Mouse (Mus musculus) layer of hippocampus, adult 8-10 months (tissue): Measurements from ENCODE around the gene 1700125H20Rik. TPM values are rescaled to one million over a fixed set of nuclear protein-coding genes. Genes with fewer than 3 reads are reported as not detected.

Source experiments
- DNase-seq, 2 experiments: peaks; one replicate each; pipeline ENCODE4 v3.0.0; 2022; ENCODE audit warnings: low spot score in 2 of 2
- total RNA-seq, 4 experiments: library from RNA; stranded (reverse); gene quantifications; 2 replicates each; pipeline ENCODE4 v1.2.4; 2022

The 1700125H20Rik gene
- total RNA-seq, 4 experiments from 2014 or later: 0.50 to 0.68 TPM; not detected in 2

DNA sequence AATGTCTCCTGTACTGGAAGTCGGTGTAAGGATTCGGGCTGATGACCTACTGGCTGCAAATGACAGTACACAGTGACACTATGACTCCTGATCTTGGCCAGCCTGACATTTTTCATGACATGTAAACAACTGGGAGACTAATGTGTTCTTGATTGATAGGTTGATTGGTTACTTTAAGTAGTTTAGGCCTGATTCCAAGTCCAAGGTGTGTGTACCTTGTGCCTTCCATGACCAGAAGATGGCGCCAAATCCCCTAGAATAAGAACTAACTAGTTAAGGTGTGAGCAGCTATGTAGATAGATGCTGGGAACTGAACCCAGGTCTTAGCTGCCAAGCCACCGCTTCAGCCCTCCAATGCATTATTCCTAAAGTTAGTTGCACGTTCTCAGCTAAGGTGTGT is 13.9 kb downstream of the 1700125H20Rik start:
- DNase-seq: peak in 1 of 2 experiments; percentile 13

DNA sequence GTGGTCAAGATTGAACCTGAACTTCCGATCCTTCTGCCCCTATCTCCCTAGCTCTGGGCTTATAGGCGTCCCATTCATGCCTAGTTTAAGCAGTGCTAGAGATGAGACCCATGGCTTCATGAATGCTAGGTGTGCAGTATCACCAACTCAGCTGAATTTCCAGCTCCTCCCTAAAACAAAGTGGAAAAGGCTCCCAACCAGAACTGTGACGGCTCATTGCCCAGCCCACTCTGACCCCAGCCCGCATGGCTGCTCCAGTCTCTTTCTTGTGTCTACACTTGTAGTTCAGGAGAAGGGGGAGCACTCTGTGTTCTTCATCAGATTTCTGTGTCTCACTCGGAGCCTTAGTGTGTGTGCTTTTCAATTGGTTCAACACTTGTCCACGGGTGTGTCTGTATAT is 14.6 kb downstream of the 1700125H20Rik start:
- no peak for DNase-seq

DNA sequence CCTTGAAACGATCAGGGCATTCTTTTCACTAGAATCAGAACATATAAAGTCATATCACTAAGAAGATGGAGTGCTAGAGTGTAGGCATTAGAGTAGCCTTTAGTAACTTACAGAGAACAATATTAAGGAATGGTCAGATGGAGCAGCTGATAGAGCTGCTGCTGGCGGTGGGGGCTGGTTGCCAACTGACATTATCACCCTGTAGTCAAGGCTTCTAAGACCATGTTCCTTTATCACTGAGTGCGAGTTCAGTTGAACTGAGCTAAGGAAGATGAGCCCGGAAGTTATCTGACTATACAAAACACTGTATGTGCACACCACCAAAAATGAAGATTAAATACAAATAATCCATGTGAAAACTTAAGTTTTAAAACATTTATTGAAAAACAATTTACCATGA is 18.9 kb downstream of the 1700125H20Rik start:
- DNase-seq: no peak

DNA sequence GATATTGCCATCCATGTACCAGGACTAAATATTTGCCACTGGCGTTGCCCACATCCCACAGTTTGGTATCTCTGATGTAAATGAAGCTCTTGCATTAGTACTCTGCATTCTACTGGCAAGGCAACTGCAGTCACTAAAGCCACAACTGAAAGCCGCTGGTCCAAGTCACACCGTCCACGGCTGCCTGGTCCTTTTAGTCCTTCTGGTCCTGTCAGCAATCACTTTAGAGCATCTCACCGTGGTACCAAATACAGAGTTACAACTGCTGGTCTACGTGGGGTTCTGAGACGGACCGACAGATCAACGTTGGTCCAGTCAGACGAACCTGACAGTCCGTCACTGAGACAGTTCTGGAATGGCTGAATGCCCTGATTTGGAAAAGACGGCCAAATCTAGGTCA is 20.5 kb downstream of the 1700125H20Rik start:
- DNase-seq: no peak

DNA sequence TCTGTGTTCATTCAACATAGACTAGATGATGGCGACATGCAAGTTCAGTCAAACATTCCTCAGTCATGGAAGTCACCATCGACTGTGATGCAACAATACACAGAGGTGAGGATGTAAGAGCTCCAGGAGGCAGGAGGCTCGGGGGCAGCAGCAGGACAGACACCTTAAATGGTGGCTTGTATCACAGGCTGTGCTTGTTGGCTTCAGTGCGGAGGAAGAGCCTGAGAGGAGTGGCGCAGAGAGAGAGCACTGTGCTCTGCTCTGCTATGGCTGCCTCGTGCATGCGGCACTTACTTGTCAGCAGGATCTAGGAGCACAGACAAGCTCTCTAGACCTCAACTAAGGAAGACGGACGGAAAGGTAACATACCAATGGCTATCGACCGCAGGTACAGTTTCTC is 24.0 kb downstream of the 1700125H20Rik start:
- DNase-seq: no peak

DNA sequence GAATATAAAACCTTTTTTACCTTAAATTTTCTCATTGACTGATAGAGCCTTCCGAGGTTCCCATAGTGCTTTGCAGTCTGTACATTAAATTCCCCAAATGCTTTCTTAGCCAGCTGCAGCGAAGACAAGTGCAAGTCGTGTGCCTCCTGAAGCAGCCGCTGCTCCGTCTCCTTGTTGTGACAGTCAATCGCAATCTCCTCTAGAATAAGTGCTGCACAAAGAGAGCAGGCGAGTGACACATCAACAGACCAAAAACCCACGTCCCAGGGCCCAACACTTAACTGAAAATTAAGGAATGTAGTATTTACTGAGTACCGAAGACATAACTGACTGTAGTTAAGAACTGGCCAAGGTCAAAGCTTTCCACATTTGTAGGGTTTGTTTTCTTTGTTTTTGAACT is 25.8 kb downstream of the 1700125H20Rik start:
- DNase-seq: no peak

DNA sequence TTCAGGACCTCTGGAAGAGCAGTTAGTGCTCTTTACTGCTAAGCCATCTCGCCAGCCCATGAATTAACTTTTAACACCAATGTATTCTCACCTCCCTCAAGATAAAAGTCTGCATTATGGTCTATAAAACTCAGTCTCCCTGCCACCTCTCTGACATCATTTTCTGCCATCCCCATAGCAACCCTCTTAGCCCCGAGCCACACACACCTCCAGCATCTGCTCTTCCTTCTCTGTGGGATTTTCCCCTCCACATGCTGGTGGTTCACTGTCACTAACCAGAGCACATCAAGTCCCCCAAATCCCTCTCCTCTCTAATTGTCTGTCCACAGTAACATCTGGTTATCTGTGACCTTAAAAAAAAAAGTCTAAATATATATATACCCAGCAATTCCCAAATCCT is 28.7 kb downstream of the 1700125H20Rik start:
- no peak for DNase-seq

DNA sequence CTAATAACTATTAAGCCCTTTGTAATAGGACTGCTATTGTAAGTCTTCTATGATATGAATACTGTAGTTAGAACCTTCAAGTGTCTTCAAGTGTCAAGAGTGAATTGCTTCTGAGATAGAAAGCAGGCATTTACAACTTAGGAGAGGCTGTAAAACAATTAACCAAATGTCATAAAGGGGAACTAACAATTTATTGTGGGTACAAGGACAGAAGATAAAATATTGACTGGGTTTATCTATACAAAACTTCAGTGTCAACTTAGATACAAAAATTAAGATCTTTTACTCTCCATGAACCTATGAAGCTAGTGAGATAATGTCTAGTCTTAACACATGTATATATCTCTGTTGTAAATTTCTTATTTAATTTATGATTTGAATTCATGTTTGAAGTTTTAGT is 36.0 kb downstream of the 1700125H20Rik start:
- DNase-seq: no peak

DNA sequence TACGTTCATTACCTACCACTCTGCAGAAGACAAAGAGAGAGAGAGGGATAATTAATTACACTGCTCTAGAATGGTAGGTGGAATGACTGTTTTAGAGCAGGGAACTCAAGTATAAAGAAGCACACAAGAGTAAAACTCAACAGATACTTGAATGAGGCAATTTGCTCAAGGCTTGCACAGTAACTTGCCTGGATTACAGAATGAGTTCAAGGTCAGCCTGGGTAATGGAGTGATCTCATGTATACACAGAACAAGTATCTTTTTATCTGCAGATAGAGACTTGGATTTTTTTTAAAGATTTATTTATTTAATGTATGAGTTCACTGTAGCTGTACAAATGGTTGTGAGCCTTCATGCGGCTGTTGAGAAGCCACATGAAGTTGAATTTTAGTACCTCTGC is 40.9 kb downstream of the 1700125H20Rik start:
- DNase-seq: no peak

DNA sequence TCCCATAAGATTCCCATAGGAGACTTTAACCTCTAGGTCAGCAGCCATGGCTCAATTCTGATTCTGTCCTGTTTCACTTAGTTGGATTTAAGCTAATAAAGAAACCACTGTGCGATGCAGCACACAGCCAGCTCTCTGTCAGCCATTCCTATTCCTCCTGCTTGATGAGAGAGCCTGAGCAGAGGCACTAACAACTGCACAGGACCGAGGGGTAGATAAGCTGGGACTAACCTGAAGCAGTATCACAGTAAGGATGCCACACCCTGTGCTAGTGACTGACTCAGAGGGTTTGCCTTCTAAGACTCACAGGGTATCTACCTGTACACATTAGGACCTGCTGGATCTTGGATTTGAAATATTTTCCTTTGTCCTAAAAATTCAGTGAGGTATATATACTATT is 43.0 kb downstream of the 1700125H20Rik start:
- DNase-seq: no peak

DNA sequence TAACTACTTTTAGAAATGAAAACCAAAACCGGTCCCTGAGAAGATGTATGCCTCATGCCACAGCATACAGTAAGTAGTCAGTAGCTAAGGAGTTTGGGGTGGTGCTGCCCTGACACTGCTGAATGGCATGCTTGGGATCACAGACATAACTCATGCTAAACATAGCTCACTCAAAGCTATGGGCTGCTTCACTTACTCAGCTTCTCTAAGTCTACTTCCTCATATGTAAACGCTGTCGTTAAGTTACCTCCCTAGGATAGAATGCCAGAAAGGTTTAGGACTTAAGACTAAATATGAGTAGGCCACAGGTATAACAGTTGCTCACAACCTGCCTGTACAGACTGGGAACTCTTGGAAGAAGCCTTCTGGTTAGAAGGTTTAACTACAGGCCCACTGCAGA is 44.5 kb downstream of the 1700125H20Rik start:
- no peak for DNase-seq

DNA sequence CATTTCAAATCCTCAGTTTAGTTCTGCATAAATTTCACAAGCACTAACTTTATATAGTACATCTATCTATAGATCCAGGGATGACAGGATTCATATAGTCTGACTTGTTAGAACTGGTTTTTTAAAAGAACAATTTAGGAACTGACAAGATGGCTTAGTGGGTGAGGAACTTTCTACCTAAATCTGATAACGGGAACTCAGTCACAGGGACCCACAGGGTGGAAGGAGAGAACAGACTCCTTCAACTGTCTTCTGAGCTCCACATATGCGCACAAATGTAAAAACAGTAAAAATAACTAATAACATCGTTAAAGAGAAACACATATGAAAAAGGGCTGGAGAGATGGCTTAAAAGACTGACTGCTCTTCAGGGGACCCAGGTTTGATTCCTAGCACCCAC is 48.8 kb downstream of the 1700125H20Rik start:
- DNase-seq: no peak

DNA sequence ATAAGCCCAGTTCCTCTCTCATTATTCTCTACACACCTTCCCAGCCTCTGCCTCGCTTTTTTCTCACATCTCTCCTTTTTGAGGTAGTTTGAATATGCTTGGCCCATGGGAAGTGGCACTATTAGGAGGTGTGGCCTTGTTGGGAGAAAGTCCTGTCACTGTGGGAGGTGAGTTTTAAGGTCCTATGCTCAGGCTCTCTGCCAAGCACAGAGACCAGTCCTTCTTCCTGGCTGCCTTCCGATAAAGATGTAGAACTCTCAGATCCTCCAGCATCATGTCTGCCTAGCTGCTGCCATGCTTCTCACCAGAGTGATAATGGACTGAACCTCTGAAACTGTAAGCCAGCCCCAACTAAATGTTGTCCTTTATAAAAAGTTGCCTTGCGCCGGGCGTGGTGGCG is 52.4 kb downstream of the 1700125H20Rik start:
- DNase-seq: no peak

DNA sequence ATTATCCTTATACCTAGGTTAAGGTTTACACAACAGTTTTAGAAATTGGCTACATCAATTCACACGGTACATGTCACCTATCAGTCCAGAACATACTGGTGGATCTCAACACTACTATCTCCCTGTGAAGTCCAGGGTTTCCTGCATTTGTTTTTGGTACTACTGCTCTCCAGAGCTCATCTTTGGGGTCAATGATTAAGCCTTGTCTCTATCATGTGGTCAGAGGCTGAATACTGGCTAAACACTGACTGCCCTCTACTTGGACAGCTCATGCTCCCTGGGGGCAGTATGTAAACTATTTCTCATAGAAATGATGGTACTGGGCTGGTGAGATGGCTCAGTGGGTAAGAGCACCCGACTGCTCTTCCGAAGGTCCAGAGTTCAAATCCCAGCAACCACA is 53.0 kb downstream of the 1700125H20Rik start:
- DNase-seq: no peak

Other genes with a start within 250 kb of the 1700125H20Rik start
- 10 to 100 TPM; 54.6 to 84.1 (median 66.1) TPM for gene Car4, start 212.6 kb upstream of the 1700125H20Rik start, total RNA-seq
- gene Usp32, start 30.2 kb upstream of the 1700125H20Rik start, total RNA-seq: 10 to 100 TPM; 77.9 to 96.7 (median 89.4) TPM
- 10 to 100 TPM; 47.3 to 52.9 (median 49.6) TPM for gene Appbp2, start 64.7 kb downstream of the 1700125H20Rik start, total RNA-seq
- 10 to 100 TPM; 15.2 to 16.2 (median 15.5) TPM for gene Ppm1d, start 140.8 kb downstream of the 1700125H20Rik start, total RNA-seq
- 10 to 100 TPM; 60.1 to 74.8 (median 66.2) TPM for gene Bcas3, start 182.8 kb downstream of the 1700125H20Rik start, total RNA-seq